Mouse (Mus musculus): Measurements from ENCODE around the gene Clasrp. TPM values are rescaled to one million over a fixed set of nuclear protein-coding genes. Genes with fewer than 3 reads are reported as not detected.

Gene Clasrp
- polyA plus RNA-seq, 1 experiment from 2014 or later: 54.1 TPM

GRCm38 (mm10) chr7:19547344-19547969, 56.8 kb downstream of the Clasrp start:
- no peak overlapping the region for H3K9ac ChIP-seq (ENCODE audit: low read depth, low read length)
- H3K9me3 ChIP-seq (ENCODE audit: control insufficient read depth, low read length): no peaks in the 10 kb centered on the region
- H3K4me2 ChIP-seq (ENCODE audit: low read length): no peak overlapping the region
- no peak overlapping the region for H3K27ac ChIP-seq (ENCODE audit: low read depth, low read length)
- no peak for ATAC-seq
- H3K4me3 ChIP-seq (ENCODE audit: low read length): no peak overlapping the region
- H3K27me3 ChIP-seq (replicated peaks; ENCODE audit: control insufficient read depth, insufficient read depth, low read length): no peaks in the 10 kb centered on the region
- H3K4me1 ChIP-seq (ENCODE audit: control insufficient read depth, insufficient read depth, low read depth, low read length): peaks cover 7% of the 10 kb centered on the region
- WGBS: 65% methylated on average over 2 of the region's 2 CpGs
- no peaks in the 10 kb centered on the region for H3K36me3 ChIP-seq (ENCODE audit: control insufficient read depth, insufficient read depth, low read length)

GRCm38 (mm10) chr7:19546007-19546406, 58.3 kb downstream of the Clasrp start:
- ATAC-seq: no peak
- no peak overlapping the region for H3K4me2 ChIP-seq (ENCODE audit: low read length)
- WGBS: 64% methylated on average over 3 of the region's 3 CpGs
- no peaks in the 10 kb centered on the region for H3K27me3 ChIP-seq (replicated peaks; ENCODE audit: control insufficient read depth, insufficient read depth, low read length)
- peaks cover 20% of the 10 kb centered on the region for H3K4me1 ChIP-seq (ENCODE audit: control insufficient read depth, insufficient read depth, low read depth, low read length)
- H3K27ac ChIP-seq (ENCODE audit: low read depth, low read length): no peak overlapping the region
- H3K36me3 ChIP-seq (ENCODE audit: control insufficient read depth, insufficient read depth, low read length): no peaks in the 10 kb centered on the region
- no peak overlapping the region for H3K4me3 ChIP-seq (ENCODE audit: low read length)
- no peak overlapping the region for H3K9ac ChIP-seq (ENCODE audit: low read depth, low read length)
- no peaks in the 10 kb centered on the region for H3K9me3 ChIP-seq (ENCODE audit: control insufficient read depth, low read length)

GRCm38 (mm10) chr7:19543584-19543983, 60.7 kb downstream of the Clasrp start:
- no peak overlapping the region for H3K27ac ChIP-seq (ENCODE audit: low read depth, low read length)
- ATAC-seq: no peak
- no peak overlapping the region for H3K9ac ChIP-seq (ENCODE audit: low read depth, low read length)
- 62% methylated on average over 6 of the region's 6 CpGs for WGBS
- H3K36me3 ChIP-seq (ENCODE audit: control insufficient read depth, insufficient read depth, low read length): no peaks in the 10 kb centered on the region
- no peaks in the 10 kb centered on the region for H3K9me3 ChIP-seq (ENCODE audit: control insufficient read depth, low read length)
- H3K4me2 ChIP-seq (ENCODE audit: low read length): no peak overlapping the region
- H3K4me3 ChIP-seq (ENCODE audit: low read length): no peak overlapping the region
- H3K4me1 ChIP-seq (ENCODE audit: control insufficient read depth, insufficient read depth, low read depth, low read length): peaks cover 23% of the 10 kb centered on the region
- H3K27me3 ChIP-seq (replicated peaks; ENCODE audit: control insufficient read depth, insufficient read depth, low read length): no peaks in the 10 kb centered on the region

GRCm38 (mm10) chr7:19542155-19542691, 62.1 kb downstream of the Clasrp start:
- WGBS: 55% methylated on average over 8 of the region's 8 CpGs
- no peak overlapping the region; the same call in 1 of the 2 replicates for H3K9ac ChIP-seq (ENCODE audit: low read depth, low read length)

GRCm38 (mm10) chr7:19541681-19542154, 62.6 kb downstream of the Clasrp start:
- H3K4me1 ChIP-seq (ENCODE audit: control insufficient read depth, insufficient read depth, low read depth, low read length): peaks cover 23% of the 10 kb centered on the region
- no peaks in the 10 kb centered on the region for H3K36me3 ChIP-seq (ENCODE audit: control insufficient read depth, insufficient read depth, low read length)
- H3K27ac ChIP-seq (ENCODE audit: low read depth, low read length): peak overlapping the region; percentile 6; the same call in 1 of the 2 replicates
- peak; percentile 15 for ATAC-seq
- no peak overlapping the region for H3K4me2 ChIP-seq (ENCODE audit: low read length)
- no peaks in the 10 kb centered on the region for H3K9me3 ChIP-seq (ENCODE audit: control insufficient read depth, low read length)
- 53% methylated on average over 7 of the region's 7 CpGs for WGBS
- H3K27me3 ChIP-seq (replicated peaks; ENCODE audit: control insufficient read depth, insufficient read depth, low read length): no peaks in the 10 kb centered on the region
- no peak overlapping the region for H3K9ac ChIP-seq (ENCODE audit: low read depth, low read length)
- H3K4me3 ChIP-seq (ENCODE audit: low read length): no peak overlapping the region

More at GRCm38 (mm10) chr7:19542155-19542691, 62.1 kb downstream of the Clasrp start:
- H3K4me2 ChIP-seq (ENCODE audit: low read length): no peak overlapping the region
- no peak overlapping the region for H3K4me3 ChIP-seq (ENCODE audit: low read length)
- ATAC-seq: peak; percentile 82
- peaks cover 23% of the 10 kb centered on the region for H3K4me1 ChIP-seq (ENCODE audit: control insufficient read depth, insufficient read depth, low read depth, low read length)
- peak overlapping the region; percentile 39 for H3K27ac ChIP-seq (ENCODE audit: low read depth, low read length)
- H3K27me3 ChIP-seq (replicated peaks; ENCODE audit: control insufficient read depth, insufficient read depth, low read length): no peaks in the 10 kb centered on the region
- no peaks in the 10 kb centered on the region for H3K9me3 ChIP-seq (ENCODE audit: control insufficient read depth, low read length)
- no peaks in the 10 kb centered on the region for H3K36me3 ChIP-seq (ENCODE audit: control insufficient read depth, insufficient read depth, low read length)

- Histone ChIP-seq H3K4me3 (ENCODE audit: low read length) (no peak overlapping the region), H3K36me3 (ENCODE audit: control insufficient read depth, insufficient read depth, low read length) (no peaks in the 10 kb centered on the region), H3K27me3 (replicated peaks; ENCODE audit: control insufficient read depth, insufficient read depth, low read length) (no peaks in the 10 kb centered on the region), H3K4me1 (ENCODE audit: control insufficient read depth, insufficient read depth, low read depth, low read length) (peaks cover 23% of the 10 kb centered on the region), H3K9me3 (ENCODE audit: control insufficient read depth, low read length) (no peaks in the 10 kb centered on the region), H3K4me2 (ENCODE audit: low read length) (no peak overlapping the region), H3K27ac (ENCODE audit: low read depth, low read length) (no peak overlapping the region), H3K9ac (ENCODE audit: low read depth, low read length) (no peak overlapping the region)
- WGBS: 68% methylated on average over 2 of the region's 2 CpGs
- ATAC-seq: no peak
Observed at GRCm38 (mm10) chr7:19540771-19541566, 63.3 kb downstream of the Clasrp start.

- Histone ChIP-seq H3K9me3 (ENCODE audit: control insufficient read depth, low read length) (no peaks in the 10 kb centered on the region), H3K4me1 (ENCODE audit: control insufficient read depth, insufficient read depth, low read depth, low read length) (no peaks in the 10 kb centered on the region), H3K36me3 (ENCODE audit: control insufficient read depth, insufficient read depth, low read length) (peaks cover 32% of the 10 kb centered on the region), H3K4me2 (ENCODE audit: low read length) (no peak overlapping the region), H3K9ac (ENCODE audit: low read depth, low read length) (no peak overlapping the region), H3K27me3 (replicated peaks; ENCODE audit: control insufficient read depth, insufficient read depth, low read length) (no peaks in the 10 kb centered on the region), H3K27ac (ENCODE audit: low read depth, low read length) (no peak overlapping the region), H3K4me3 (ENCODE audit: low read length) (no peak overlapping the region)
- no peak for ATAC-seq
- WGBS: 93% methylated on average over 10 of the region's 10 CpGs
Observed at GRCm38 (mm10) chr7:19534676-19535075, 69.6 kb downstream of the Clasrp start.

GRCm38 (mm10) chr7:19532240-19532639, 72.0 kb downstream of the Clasrp start:
- no peaks in the 10 kb centered on the region for H3K27me3 ChIP-seq (replicated peaks; ENCODE audit: control insufficient read depth, insufficient read depth, low read length)
- no peaks in the 10 kb centered on the region for H3K9me3 ChIP-seq (ENCODE audit: control insufficient read depth, low read length)
- H3K27ac ChIP-seq (ENCODE audit: low read depth, low read length): no peak overlapping the region
- no peak overlapping the region for H3K9ac ChIP-seq (ENCODE audit: low read depth, low read length)
- H3K4me2 ChIP-seq (ENCODE audit: low read length): no peak overlapping the region
- H3K36me3 ChIP-seq (ENCODE audit: control insufficient read depth, insufficient read depth, low read length): peaks cover 32% of the 10 kb centered on the region
- H3K4me3 ChIP-seq (ENCODE audit: low read length): no peak overlapping the region
- no peak for ATAC-seq
- H3K4me1 ChIP-seq (ENCODE audit: control insufficient read depth, insufficient read depth, low read depth, low read length): no peaks in the 10 kb centered on the region
- 89% methylated on average over 14 of the region's 14 CpGs for WGBS

- ATAC-seq: no peak
- Histone ChIP-seq H3K4me2 (ENCODE audit: low read length) (no peak overlapping the region), H3K27me3 (replicated peaks; ENCODE audit: control insufficient read depth, insufficient read depth, low read length) (no peaks in the 10 kb centered on the region), H3K9me3 (ENCODE audit: control insufficient read depth, low read length) (no peaks in the 10 kb centered on the region), H3K36me3 (ENCODE audit: control insufficient read depth, insufficient read depth, low read length) (peaks cover 32% of the 10 kb centered on the region), H3K27ac (ENCODE audit: low read depth, low read length) (no peak overlapping the region), H3K9ac (ENCODE audit: low read depth, low read length) (no peak overlapping the region), H3K4me3 (ENCODE audit: low read length) (no peak overlapping the region), H3K4me1 (ENCODE audit: control insufficient read depth, insufficient read depth, low read depth, low read length) (no peaks in the 10 kb centered on the region)
- 76% methylated on average over 10 of the region's 10 CpGs for WGBS
Observed at GRCm38 (mm10) chr7:19531077-19531476, 73.2 kb downstream of the Clasrp start.

All from hindbrain, embryonic 16.5 days (tissue).